Mouse (Mus musculus): ENCODE measurements around the gene Dnah8. TPM values are rescaled to one million over a fixed set of nuclear protein-coding genes. Genes with fewer than 3 reads are reported as not detected.
A peak's percentile ranks its signal among the peaks of the same experiment; 100 is the strongest.

Gene Dnah8
- polyA plus RNA-seq, 1 experiment from 2014 or later, result 0.68 TPM

GRCm38 (mm10) chr17:30597786-30598185 lies 26.4 kb upstream of the Dnah8 start:
- Histone ChIP-seq H3K4me1 (peaks cover 9% of the 10 kb centered on the region), H3K9me3 (peaks cover 7% of the 10 kb centered on the region), H3K27ac (no peak overlapping the region), H3K4me3 (no peak overlapping the region), H3K27me3 (ENCODE audit: poor library complexity, severe bottlenecking) (no peaks in the 10 kb centered on the region), H3K36me3 (replicated peaks) (peaks cover 94% of the 10 kb centered on the region)
- DNase-seq (ENCODE audit: extremely low spot score, low spot score), result no peak
- WGBS, result 93% methylated on average over 9 of the region's 9 CpGs

- no peak overlapping the region for H3K4me3 ChIP-seq
- H3K27me3 ChIP-seq (ENCODE audit: poor library complexity, severe bottlenecking), result no peaks in the 10 kb centered on the region
- DNase-seq (ENCODE audit: extremely low spot score, low spot score), result no peak
- H3K4me1 ChIP-seq, result peaks cover 9% of the 10 kb centered on the region
- H3K9me3 ChIP-seq, result peaks cover 7% of the 10 kb centered on the region
- peaks cover 94% of the 10 kb centered on the region for H3K36me3 ChIP-seq (replicated peaks)
- no peak overlapping the region for H3K27ac ChIP-seq
- WGBS, result 79% methylated on average over 5 of the region's 5 CpGs
These were observed 25.9 kb upstream of the Dnah8 start for GRCm38 (mm10) chr17:30598300-30598699.

- DNase-seq (ENCODE audit: extremely low spot score, low spot score), result no peak
- Histone ChIP-seq H3K36me3 (replicated peaks) (peaks cover 80% of the 10 kb centered on the region), H3K4me1 (peaks cover 3% of the 10 kb centered on the region), H3K9me3 (peaks cover 4% of the 10 kb centered on the region), H3K27ac (no peak overlapping the region), H3K27me3 (ENCODE audit: poor library complexity, severe bottlenecking) (no peaks in the 10 kb centered on the region), H3K4me3 (no peak overlapping the region)
- WGBS, result 94% methylated on average over 14 of the region's 14 CpGs
These were observed 22.0 kb upstream of the Dnah8 start for GRCm38 (mm10) chr17:30602175-30602574.

GRCm38 (mm10) chr17:30604296-30604695 lies 19.9 kb upstream of the Dnah8 start:
- peaks cover 65% of the 10 kb centered on the region for H3K36me3 ChIP-seq (replicated peaks)
- WGBS, result 94% methylated on average over 6 of the region's 6 CpGs
- no peaks in the 10 kb centered on the region for H3K9me3 ChIP-seq
- DNase-seq (ENCODE audit: extremely low spot score, low spot score), result no peak
- no peaks in the 10 kb centered on the region for H3K27me3 ChIP-seq (ENCODE audit: poor library complexity, severe bottlenecking)
- no peak overlapping the region for H3K4me3 ChIP-seq
- H3K27ac ChIP-seq, result no peak overlapping the region
- peaks cover 25% of the 10 kb centered on the region for H3K4me1 ChIP-seq

- H3K9me3 ChIP-seq, result no peaks in the 10 kb centered on the region
- H3K4me3 ChIP-seq, result no peak overlapping the region
- 88% methylated on average over 5 of the region's 5 CpGs for WGBS
- H3K36me3 ChIP-seq (replicated peaks), result peaks cover 65% of the 10 kb centered on the region
- H3K27me3 ChIP-seq (ENCODE audit: poor library complexity, severe bottlenecking), result no peaks in the 10 kb centered on the region
- H3K27ac ChIP-seq, result no peak overlapping the region
- H3K4me1 ChIP-seq, result peaks cover 31% of the 10 kb centered on the region
- no peak for DNase-seq (ENCODE audit: extremely low spot score, low spot score)
These were observed 19.2 kb upstream of the Dnah8 start for GRCm38 (mm10) chr17:30605001-30605400.

- Histone ChIP-seq H3K27me3 (ENCODE audit: poor library complexity, severe bottlenecking) (no peaks in the 10 kb centered on the region), H3K27ac (no peak overlapping the region), H3K4me1 (peaks cover 40% of the 10 kb centered on the region), H3K9me3 (no peaks in the 10 kb centered on the region), H3K4me3 (no peak overlapping the region), H3K36me3 (replicated peaks) (peaks cover 53% of the 10 kb centered on the region)
- DNase-seq (ENCODE audit: extremely low spot score, low spot score), result no peak
- 93% methylated on average over 11 of the region's 11 CpGs for WGBS
These were observed 17.9 kb upstream of the Dnah8 start for GRCm38 (mm10) chr17:30606206-30606605.

GRCm38 (mm10) chr17:30606634-30607081 lies 17.5 kb upstream of the Dnah8 start:
- Histone ChIP-seq H3K4me1 (peaks cover 44% of the 10 kb centered on the region), H3K9me3 (no peaks in the 10 kb centered on the region), H3K4me3 (no peak overlapping the region), H3K27ac (peak overlapping the region; percentile 82; the same call in 1 of the 2 replicates), H3K27me3 (ENCODE audit: poor library complexity, severe bottlenecking) (no peaks in the 10 kb centered on the region), H3K36me3 (replicated peaks) (peaks cover 49% of the 10 kb centered on the region)
- 95% methylated on average over 8 of the region's 8 CpGs for WGBS
- DNase-seq (ENCODE audit: extremely low spot score, low spot score), result no peak

GRCm38 (mm10) chr17:30607330-30607729 lies 16.8 kb upstream of the Dnah8 start:
- H3K9me3 ChIP-seq, result no peaks in the 10 kb centered on the region
- H3K27me3 ChIP-seq (ENCODE audit: poor library complexity, severe bottlenecking), result no peaks in the 10 kb centered on the region
- peak overlapping the region; percentile 82 for H3K27ac ChIP-seq
- DNase-seq (ENCODE audit: extremely low spot score, low spot score), result no peak
- H3K36me3 ChIP-seq (replicated peaks), result peaks cover 42% of the 10 kb centered on the region
- H3K4me3 ChIP-seq, result 0 out of 2 replicates have a peak overlapping the region, but pooled peaks have one; percentile 7
- H3K4me1 ChIP-seq, result peaks cover 46% of the 10 kb centered on the region
- WGBS, result 89% methylated on average over 7 of the region's 7 CpGs

- 53% methylated on average over 8 of the region's 8 CpGs for WGBS
- peak overlapping the region; percentile 82 for H3K27ac ChIP-seq
- peaks cover 35% of the 10 kb centered on the region for H3K36me3 ChIP-seq (replicated peaks)
- H3K4me3 ChIP-seq, result peak overlapping the region; percentile 7; the same call in 1 of the 2 replicates
- peak; percentile 34 for DNase-seq (ENCODE audit: extremely low spot score, low spot score)
- no peaks in the 10 kb centered on the region for H3K9me3 ChIP-seq
- no peaks in the 10 kb centered on the region for H3K27me3 ChIP-seq (ENCODE audit: poor library complexity, severe bottlenecking)
- peaks cover 46% of the 10 kb centered on the region for H3K4me1 ChIP-seq
These were observed 16.2 kb upstream of the Dnah8 start for GRCm38 (mm10) chr17:30607909-30608495.

GRCm38 (mm10) chr17:30609305-30609979 lies 14.7 kb upstream of the Dnah8 start:
- H3K4me1 ChIP-seq, result peaks cover 46% of the 10 kb centered on the region
- H3K27me3 ChIP-seq (ENCODE audit: poor library complexity, severe bottlenecking), result no peaks in the 10 kb centered on the region
- 94% methylated on average over 16 of the region's 16 CpGs for WGBS
- H3K9me3 ChIP-seq, result no peaks in the 10 kb centered on the region
- no peak overlapping the region for H3K27ac ChIP-seq
- H3K4me3 ChIP-seq, result no peak overlapping the region
- H3K36me3 ChIP-seq (replicated peaks), result peaks cover 21% of the 10 kb centered on the region
- no peak for DNase-seq (ENCODE audit: extremely low spot score, low spot score)

GRCm38 (mm10) chr17:30609980-30610307 lies 14.2 kb upstream of the Dnah8 start:
- WGBS, result 97% methylated on average over 5 of the region's 5 CpGs
- H3K4me1 ChIP-seq, result peaks cover 46% of the 10 kb centered on the region

GRCm38 (mm10) chr17:30610739-30611138 lies 13.4 kb upstream of the Dnah8 start:
- Histone ChIP-seq H3K27me3 (ENCODE audit: poor library complexity, severe bottlenecking) (no peaks in the 10 kb centered on the region), H3K4me3 (peak overlapping the region; percentile 76; the same call in 1 of the 2 replicates), H3K9me3 (no peaks in the 10 kb centered on the region), H3K27ac (no peak overlapping the region), H3K36me3 (replicated peaks) (peaks cover 17% of the 10 kb centered on the region), H3K4me1 (peaks cover 46% of the 10 kb centered on the region)
- WGBS, result 51% methylated on average over 1 of the region's 1 CpGs
- DNase-seq (ENCODE audit: extremely low spot score, low spot score), result no peak

More at GRCm38 (mm10) chr17:30609980-30610307, 14.2 kb upstream of the Dnah8 start:
- DNase-seq (ENCODE audit: extremely low spot score, low spot score), result no peak
- no peaks in the 10 kb centered on the region for H3K27me3 ChIP-seq (ENCODE audit: poor library complexity, severe bottlenecking)
- no peak overlapping the region for H3K4me3 ChIP-seq
- H3K27ac ChIP-seq, result no peak overlapping the region
- peaks cover 21% of the 10 kb centered on the region for H3K36me3 ChIP-seq (replicated peaks)
- H3K9me3 ChIP-seq, result no peaks in the 10 kb centered on the region
